Mouse (Mus musculus) MEL (cell line): Measurements from ENCODE around the gene Nudt21.

Experiments used
- GATA1 ChIP-seq: IDR thresholded peaks from 2 replicates; pipeline ENCODE4 v1.6.1; 2011; ENCODE audit warnings: low read depth, low read length, improper control_type of control experiment
- MAFK ChIP-seq: IDR thresholded peaks from 2 replicates; pipeline ENCODE4 v1.6.1; 2011; ENCODE audit warnings: low read depth, mild to moderate bottlenecking, low read length, improper control_type of control experiment, borderline replicate concordance
- RAD21 ChIP-seq: IDR thresholded peaks from 2 replicates; pipeline ENCODE4 v1.6.1; 2011; ENCODE audit warnings: mild to moderate bottlenecking, low read depth, low read length, improper control_type of control experiment
- TAL1 ChIP-seq: IDR thresholded peaks from 2 replicates; pipeline ENCODE4 v1.6.1; 2012; ENCODE audit warnings: mild to moderate bottlenecking, inconsistent platforms, low read length, moderate library complexity, mixed read lengths
- ZC3H11A ChIP-seq: IDR thresholded peaks from 2 replicates; pipeline ENCODE4 v1.6.1; 2012; ENCODE audit warnings: low read depth, mild to moderate bottlenecking, inconsistent platforms, low read length, improper control_type of control experiment
- ZNF384 ChIP-seq: IDR thresholded peaks from 2 replicates; pipeline ENCODE4 v1.6.1; 2012; ENCODE audit warnings: low read depth, mild to moderate bottlenecking, inconsistent platforms, low read length, improper control_type of control experiment

- TF ChIP-seq ZC3H11A (no peak), ZNF384 (no peak), MAFK (no peak), GATA1 (no peak), RAD21 (no peak), TAL1 (no peak)
These were observed 32.0 kb upstream of the Nudt21 start for GRCm38 (mm10) chr8:94068793-94069192.
